Mouse (Mus musculus): Measurements from ENCODE around the gene Ddx49. TPM values are rescaled to one million over a fixed set of nuclear protein-coding genes. Genes with fewer than 3 reads are reported as not detected.
A peak's percentile ranks its signal among the peaks of the same experiment; 100 is the strongest.

Ddx49 gene
- polyA plus RNA-seq, 1 experiment from 2014 or later: 45.8 TPM

DNA sequence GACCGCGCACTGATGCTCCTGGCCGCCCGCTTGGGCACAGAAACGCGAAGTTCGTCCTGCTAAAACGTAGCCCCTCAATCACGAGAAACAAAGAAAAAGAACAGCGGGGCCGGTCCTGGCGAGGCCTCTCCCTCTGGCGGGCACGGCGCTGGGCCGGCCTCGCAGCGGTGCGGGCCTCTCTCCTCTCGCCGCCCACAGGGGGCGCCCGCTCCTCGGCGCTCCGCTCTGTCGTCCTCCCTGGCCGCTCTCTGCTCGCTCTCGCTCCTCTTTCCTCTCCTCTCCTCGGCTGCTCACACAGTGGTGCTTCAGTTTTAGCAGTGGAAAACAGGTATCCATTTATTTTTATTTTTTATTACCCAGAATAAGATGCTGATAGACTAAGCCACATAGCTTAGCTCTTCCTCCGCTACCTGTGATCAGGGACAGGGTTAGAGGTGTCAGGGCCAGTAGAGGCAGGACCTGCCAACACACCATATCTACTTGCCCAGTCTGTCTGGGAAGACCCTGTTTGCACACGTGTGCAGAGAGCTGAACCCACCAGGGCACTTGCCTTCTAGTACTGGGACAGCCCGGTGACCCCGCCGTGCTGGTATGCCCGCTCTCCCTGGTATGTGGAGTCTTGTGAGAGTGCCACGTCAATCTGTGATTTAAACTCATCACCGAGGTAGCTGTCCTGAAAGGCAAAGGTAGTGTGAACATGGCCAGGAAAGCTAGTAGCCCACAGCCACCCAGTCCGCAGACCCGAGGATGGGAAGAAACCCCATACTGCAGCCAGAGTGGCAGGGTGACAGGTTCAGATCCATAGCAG, 30.0 kb upstream of the Ddx49 start:
- Histone ChIP-seq H3K27me3 (replicated peaks) (peaks cover 3% of the 10 kb centered on the region; the same call in 1 of the 2 replicates), H3K4me1 (replicated peaks) (peaks cover 14% of the 10 kb centered on the region), H3K9ac (no peak overlapping the region), H3K27ac (no peak overlapping the region), H3K9me3 (no peaks in the 10 kb centered on the region), H3K4me3 (replicated peaks) (no peak overlapping the region), H3K36me3 (peaks cover 59% of the 10 kb centered on the region), H3K4me2 (replicated peaks) (no peak overlapping the region)
- WGBS: 30% methylated on average over 41 of the region's 41 CpGs
- peak; percentile 84 for ATAC-seq

DNA sequence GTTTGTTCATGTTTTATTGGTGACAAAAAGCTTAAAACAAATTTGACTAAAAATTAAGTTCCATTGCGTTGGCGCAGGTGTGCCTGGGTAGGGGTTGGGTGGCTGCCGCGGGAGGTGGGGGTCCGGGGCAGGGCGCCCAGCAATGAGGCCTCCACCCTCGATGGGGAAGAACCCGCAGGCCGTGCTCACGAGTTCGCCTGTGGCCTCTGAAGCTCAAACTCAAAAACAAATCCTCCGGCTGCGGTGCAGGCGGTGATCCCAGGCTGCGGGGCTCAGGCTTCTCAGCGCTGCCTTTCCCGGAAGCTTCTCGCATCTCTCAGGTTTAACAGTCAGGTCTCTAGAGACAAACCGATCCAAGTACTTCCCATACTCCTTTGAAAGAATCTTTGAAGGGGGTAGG, 29.2 kb upstream of the Ddx49 start:
- Histone ChIP-seq H3K4me2 (replicated peaks) (no peak overlapping the region), H3K4me1 (replicated peaks) (peaks cover 14% of the 10 kb centered on the region), H3K36me3 (peaks cover 51% of the 10 kb centered on the region), H3K27me3 (replicated peaks) (peaks cover 3% of the 10 kb centered on the region; the same call in 1 of the 2 replicates), H3K4me3 (replicated peaks) (no peak overlapping the region), H3K9ac (no peak overlapping the region), H3K27ac (no peak overlapping the region), H3K9me3 (no peaks in the 10 kb centered on the region)
- no peak for ATAC-seq
- 79% methylated on average over 19 of the region's 19 CpGs for WGBS

DNA sequence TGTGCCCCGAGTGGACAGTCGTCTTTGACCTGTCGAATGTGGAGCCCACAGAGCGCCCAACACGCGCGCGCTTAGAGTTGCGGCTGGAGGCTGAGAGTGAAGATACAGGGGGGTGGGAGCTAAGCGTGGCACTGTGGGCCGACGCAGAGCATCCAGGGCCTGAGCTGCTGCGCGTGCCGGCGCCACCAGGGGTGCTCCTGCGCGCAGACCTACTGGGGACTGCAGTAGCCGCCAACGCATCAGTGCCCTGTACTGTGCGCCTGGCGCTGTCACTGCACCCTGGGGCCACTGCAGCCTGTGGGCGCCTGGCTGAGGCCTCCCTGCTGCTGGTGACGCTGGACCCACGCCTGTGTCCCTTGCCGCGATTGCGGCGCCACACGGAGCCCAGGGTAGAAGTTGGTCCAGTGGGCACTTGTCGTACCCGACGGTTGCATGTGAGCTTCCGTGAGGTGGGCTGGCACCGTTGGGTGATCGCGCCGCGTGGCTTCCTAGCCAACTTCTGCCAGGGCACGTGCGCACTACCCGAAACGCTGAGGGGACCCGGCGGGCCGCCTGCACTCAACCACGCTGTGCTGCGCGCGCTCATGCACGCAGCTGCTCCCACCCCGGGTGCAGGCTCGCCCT, 28.6 kb upstream of the Ddx49 start:
- Histone ChIP-seq H3K4me3 (replicated peaks) (0 out of 2 replicates have a peak overlapping the region, but pooled peaks have one; percentile 9), H3K27ac (no peak overlapping the region), H3K36me3 (peaks cover 45% of the 10 kb centered on the region), H3K4me1 (replicated peaks) (peaks cover 14% of the 10 kb centered on the region), H3K27me3 (replicated peaks) (peaks cover 3% of the 10 kb centered on the region; the same call in 1 of the 2 replicates), H3K4me2 (replicated peaks) (peak overlapping the region; percentile 39), H3K9ac (no peak overlapping the region), H3K9me3 (no peaks in the 10 kb centered on the region)
- peak; percentile 69 for ATAC-seq
- WGBS: 47% methylated on average over 53 of the region's 53 CpGs

DNA sequence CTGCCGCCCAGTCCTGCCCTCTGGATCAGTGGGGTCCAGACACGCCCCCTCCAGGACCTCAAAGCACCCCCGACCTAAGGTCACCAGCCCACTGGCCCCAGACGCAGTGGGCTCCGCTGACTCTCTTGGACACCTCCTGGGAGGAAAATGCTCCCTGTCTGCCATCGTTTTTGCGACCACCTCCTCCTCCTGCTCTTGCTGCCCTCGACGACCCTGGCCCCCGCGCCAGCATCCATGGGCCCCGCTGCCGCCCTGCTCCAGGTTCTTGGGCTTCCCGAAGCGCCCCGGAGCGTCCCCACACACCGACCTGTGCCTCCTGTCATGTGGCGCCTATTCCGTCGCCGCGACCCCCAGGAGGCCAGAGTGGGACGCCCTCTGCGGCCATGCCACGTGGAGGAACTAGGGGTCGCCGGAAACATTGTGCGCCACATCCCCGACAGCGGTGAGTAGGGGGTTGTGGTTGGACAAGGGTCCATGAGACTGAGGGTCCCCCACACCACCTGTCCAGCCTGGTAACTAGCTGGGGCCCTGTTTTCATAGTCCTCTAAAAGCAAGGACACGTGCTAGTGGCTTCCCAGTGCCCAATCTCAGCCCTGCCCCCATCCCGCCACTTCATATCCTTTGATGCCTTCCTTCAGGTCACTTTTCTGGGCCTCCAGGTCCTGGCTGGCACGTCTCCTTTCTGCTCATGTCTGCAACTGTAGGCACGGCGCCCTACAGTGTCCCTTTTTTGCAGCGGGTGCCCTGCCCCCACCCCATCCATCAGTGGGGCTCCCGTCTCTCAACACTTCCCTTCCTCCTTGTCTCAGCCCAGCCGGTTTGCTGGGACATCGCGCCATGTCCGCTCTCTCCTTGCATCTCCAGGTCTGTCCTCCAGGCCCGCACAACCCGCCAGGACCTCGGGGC, 27.8 kb upstream of the Ddx49 start:
- peaks cover 37% of the 10 kb centered on the region for H3K36me3 ChIP-seq
- H3K4me3 ChIP-seq (replicated peaks): 0 out of 2 replicates have a peak overlapping the region, but pooled peaks have one; percentile 10
- no peak overlapping the region for H3K27ac ChIP-seq
- H3K9me3 ChIP-seq: no peaks in the 10 kb centered on the region
- peaks cover 3% of the 10 kb centered on the region; the same call in 1 of the 2 replicates for H3K27me3 ChIP-seq (replicated peaks)
- WGBS: 20% methylated on average over 45 of the region's 45 CpGs
- ATAC-seq: peak; percentile 12
- no peak overlapping the region for H3K9ac ChIP-seq
- peaks cover 14% of the 10 kb centered on the region for H3K4me1 ChIP-seq (replicated peaks)
- H3K4me2 ChIP-seq (replicated peaks): peak overlapping the region; percentile 39

DNA sequence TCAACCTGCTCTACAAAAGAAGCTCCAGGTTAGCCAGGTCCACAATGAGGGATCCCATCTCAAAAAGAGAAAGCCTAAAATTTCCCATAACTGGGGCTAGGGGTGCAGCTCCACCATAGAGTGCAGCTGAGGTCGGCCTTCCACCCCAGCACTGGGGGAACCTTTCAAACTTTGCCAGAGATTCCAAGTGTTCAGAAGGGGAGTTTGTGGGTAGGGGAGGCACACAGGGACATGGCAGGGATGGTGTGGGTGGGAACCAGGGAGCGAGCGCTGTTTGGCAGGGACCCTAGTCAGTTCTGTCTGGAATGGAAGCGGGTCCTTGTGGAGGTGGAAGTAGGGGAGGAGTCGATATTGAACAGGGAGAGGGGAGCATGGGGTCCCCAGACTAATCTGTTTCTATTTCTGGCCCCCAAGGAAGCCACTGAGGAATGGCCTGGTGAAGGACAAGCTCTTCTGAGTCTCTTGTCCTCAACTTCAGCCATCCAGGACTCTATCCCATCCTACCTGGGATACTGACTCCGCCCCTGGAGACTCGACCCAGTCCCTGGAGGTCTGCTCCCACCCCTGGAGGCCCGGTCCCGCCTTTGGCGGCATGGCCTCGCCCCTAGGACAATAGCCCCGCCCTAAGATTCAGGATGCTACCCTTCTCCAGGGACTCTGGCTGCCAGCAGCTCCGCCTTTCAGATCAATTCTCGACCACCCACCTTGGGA, 27.0 kb upstream of the Ddx49 start, which contains the start of gene Gdf1:
Gene Gdf1, plus strand, starts transcription at position 694 of the 711 bp plus-strand sequence.
- H3K4me2 ChIP-seq (replicated peaks): peak within 1 kb of the TSS; percentile 39
- H3K27ac ChIP-seq: no peak within 1 kb of the TSS
- peaks cover 3% of the 10 kb centered on the region; the same call in 1 of the 2 replicates for H3K27me3 ChIP-seq (replicated peaks)
- peaks cover 14% of the 10 kb centered on the region for H3K4me1 ChIP-seq (replicated peaks)
- H3K36me3 ChIP-seq: peaks cover 29% of the 10 kb centered on the region
- H3K9me3 ChIP-seq: no peaks in the 10 kb centered on the region
- no peak within 1 kb of the TSS for H3K9ac ChIP-seq
- ATAC-seq: peak; percentile 17; the same call in 1 of the 2 replicates
- 32% methylated on average over 14 of the region's 14 CpGs for WGBS
- H3K4me3 ChIP-seq (replicated peaks): 0 out of 2 replicates have a peak within 1 kb of the TSS, but pooled peaks have one; percentile 10

DNA sequence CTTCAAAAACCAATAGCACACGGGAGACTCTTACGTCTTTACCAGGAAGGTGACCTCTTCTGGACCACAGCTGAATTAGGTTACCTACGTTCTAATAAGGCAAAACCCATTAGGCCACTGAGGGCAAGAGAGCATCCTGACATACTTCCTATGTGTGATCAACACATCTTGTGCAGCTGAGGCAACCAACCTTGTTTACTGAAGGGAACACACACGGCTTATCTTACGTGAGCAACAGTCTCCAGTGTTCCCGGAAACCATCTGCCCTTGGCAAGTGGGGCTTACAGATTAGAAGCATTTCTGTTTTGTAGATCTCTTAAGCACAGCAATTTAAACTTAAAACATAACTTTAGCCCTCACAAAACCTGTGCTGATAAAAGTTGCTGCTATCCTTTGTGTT, 25.2 kb upstream of the Ddx49 start:
- Histone ChIP-seq H3K9me3 (no peaks in the 10 kb centered on the region), H3K4me3 (replicated peaks) (no peak overlapping the region), H3K27ac (no peak overlapping the region), H3K4me1 (replicated peaks) (peaks cover 14% of the 10 kb centered on the region), H3K9ac (no peak overlapping the region), H3K36me3 (peaks cover 11% of the 10 kb centered on the region), H3K4me2 (replicated peaks) (no peak overlapping the region), H3K27me3 (replicated peaks) (peaks cover 3% of the 10 kb centered on the region; the same call in 1 of the 2 replicates)
- ATAC-seq: no peak
- 85% methylated on average over 6 of the region's 6 CpGs for WGBS

DNA sequence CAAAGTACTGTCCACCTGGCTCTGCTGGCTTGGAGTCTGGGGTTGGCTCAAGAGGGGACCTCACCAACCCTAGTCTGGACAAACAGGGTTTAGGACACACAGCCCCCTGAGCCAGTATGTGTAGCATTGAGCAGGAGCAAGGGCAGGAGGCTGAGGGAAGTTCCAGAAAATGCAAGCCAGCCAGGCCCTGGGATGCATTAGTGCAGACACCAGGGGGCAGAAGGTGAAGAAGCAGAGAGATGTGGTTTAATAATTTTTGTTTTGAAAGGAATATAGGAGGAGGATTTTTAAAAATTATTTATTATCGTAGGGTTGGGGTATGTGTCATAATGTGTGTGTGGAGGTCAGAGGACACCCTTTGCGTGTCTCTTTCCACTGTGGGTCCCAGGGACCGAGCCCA, 21.4 kb upstream of the Ddx49 start:
- no peaks in the 10 kb centered on the region for H3K36me3 ChIP-seq
- no peaks in the 10 kb centered on the region for H3K9me3 ChIP-seq
- H3K27me3 ChIP-seq (replicated peaks): no peaks in the 10 kb centered on the region
- H3K27ac ChIP-seq: no peak overlapping the region
- H3K4me3 ChIP-seq (replicated peaks): no peak overlapping the region
- no peak overlapping the region for H3K4me2 ChIP-seq (replicated peaks)
- no peak overlapping the region for H3K9ac ChIP-seq
- 91% methylated on average over 3 of the region's 3 CpGs for WGBS
- ATAC-seq: no peak
- H3K4me1 ChIP-seq (replicated peaks): no peaks in the 10 kb centered on the region

DNA sequence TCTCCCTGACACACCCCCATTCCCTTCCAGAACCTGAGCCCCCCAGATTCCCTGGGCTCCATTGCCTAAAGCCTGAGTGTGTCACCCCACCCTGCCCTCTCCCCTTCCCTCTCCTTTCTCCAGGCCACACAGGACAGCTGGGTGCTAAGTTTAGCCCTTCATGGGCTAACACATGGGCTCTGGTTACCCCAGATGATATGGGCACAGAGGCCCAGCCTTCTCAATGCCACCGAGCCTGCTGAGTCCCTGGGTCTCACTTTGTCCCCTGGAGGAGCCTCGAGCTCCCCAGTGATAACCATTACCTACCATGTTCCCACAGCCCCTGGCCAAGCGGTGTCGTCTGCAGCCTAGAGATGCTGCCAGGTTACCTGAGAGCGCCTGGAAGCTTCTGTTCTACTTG, 15.6 kb upstream of the Ddx49 start:
- Histone ChIP-seq H3K4me3 (replicated peaks) (no peak overlapping the region), H3K36me3 (peaks cover 7% of the 10 kb centered on the region), H3K27ac (no peak overlapping the region), H3K27me3 (replicated peaks) (no peaks in the 10 kb centered on the region), H3K9ac (no peak overlapping the region), H3K4me2 (replicated peaks) (no peak overlapping the region), H3K4me1 (replicated peaks) (peaks cover 25% of the 10 kb centered on the region), H3K9me3 (no peaks in the 10 kb centered on the region)
- WGBS: 84% methylated on average over 5 of the region's 5 CpGs
- no peak for ATAC-seq

DNA sequence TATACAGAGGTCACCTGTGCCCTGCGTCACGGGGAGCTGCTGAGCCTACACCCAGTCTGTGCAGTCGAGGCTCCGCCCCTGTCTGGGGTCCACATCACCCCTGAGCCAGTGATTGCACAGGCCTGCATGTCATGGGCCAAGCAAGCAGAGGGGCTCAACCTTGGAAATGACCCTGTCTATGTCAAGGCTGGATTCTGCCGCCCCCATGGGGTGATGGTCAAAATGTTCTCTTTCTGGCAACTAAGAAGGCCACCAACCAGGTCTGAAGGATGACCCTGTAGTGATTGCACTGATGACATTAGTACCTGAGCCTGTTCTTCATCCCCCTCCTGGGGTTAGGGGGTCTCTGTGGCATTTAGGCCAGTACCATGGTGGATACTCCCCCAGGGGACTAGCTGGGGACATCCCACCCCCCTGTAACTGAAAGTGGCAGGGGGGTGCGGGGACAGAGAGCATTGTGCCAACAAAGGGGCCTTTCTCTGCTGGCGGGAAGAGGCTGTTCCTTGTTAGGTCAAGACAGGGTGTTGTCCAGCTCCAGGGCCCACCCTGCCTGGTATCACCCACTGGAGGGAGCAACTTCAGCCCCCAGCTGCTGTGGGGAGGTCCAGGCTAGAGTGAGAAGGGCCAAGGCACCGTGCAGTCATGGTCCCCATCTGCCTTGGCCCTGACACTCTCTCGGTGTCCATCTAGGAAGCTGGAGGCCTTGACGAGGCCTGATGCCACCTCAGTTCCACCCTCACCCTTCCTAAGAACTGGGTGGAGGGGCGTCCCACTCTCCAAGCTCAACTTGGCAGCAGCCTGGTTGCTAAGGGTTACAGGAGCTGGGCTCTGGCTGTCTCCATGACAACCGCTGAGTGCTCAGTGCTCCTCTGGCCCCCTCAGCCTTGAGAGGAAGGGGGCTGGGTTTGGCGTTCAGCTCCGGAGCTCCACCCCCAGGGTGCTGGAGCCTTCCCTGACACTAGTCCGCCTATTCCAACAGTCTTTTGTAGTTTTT, 14.5 kb upstream of the Ddx49 start:
- no peaks in the 10 kb centered on the region for H3K9me3 ChIP-seq
- ATAC-seq: peak; percentile 76
- WGBS: 13% methylated on average over 15 of the region's 15 CpGs
- H3K4me3 ChIP-seq (replicated peaks): peak overlapping the region; percentile 58
- peak overlapping the region; percentile 93 for H3K4me2 ChIP-seq (replicated peaks)
- peaks cover 12% of the 10 kb centered on the region for H3K36me3 ChIP-seq
- H3K27me3 ChIP-seq (replicated peaks): no peaks in the 10 kb centered on the region
- 0 out of 2 replicates have a peak overlapping the region, but pooled peaks have one; percentile 14 for H3K27ac ChIP-seq
- H3K9ac ChIP-seq: no peak overlapping the region
- H3K4me1 ChIP-seq (replicated peaks): peaks cover 25% of the 10 kb centered on the region

DNA sequence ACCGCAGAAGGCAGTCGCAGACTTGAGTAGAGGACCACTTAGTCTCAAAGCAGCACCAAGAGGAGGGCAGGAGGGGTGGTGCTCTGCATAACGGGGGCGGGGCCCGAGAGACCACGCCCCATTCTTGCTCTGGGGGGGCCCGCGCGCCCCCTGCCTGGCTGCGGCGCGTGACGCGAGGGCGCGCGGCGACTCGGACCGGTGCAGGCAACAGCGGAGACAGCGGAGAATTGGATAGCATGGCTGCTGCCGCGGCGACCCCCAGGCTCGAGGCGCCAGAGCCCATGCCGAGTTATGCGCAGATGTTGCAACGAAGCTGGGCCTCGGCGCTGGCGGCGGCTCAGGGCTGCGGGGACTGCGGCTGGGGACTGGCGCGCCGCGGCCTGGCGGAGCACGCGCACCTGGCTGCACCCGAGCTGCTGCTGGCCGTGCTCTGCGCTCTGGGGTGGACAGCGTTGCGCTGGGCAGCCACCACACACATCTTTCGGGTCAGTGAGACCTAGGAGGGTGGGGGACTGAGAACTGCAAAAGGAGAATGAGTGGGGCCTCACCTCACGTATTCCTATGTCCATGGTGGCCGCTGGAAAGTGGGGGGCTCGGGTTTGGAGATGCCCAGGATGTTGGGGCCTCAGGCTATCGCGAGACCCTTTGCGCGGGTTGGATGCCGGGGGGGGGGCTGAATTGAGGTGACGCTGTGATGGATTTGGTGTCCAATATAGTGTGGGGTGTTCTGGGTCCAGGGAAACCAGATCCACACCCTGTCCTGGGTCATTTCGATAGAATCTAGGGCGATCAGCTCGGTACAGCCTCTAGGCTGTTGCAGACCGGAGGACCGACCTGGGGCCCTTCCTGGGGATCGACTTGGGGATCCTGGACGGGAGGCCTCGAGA, 13.6 kb upstream of the Ddx49 start, which contains the start of gene Cers1:
Gene Cers1, plus strand, starts transcription at position 152 of the 887 bp plus-strand sequence.
- no peaks in the 10 kb centered on the region for H3K9me3 ChIP-seq
- H3K9ac ChIP-seq: peak within 1 kb of the TSS; percentile 50
- peak; percentile 68 for ATAC-seq
- peak within 1 kb of the TSS; percentile 93 for H3K4me2 ChIP-seq (replicated peaks)
- peaks cover 20% of the 10 kb centered on the region for H3K36me3 ChIP-seq
- peak within 1 kb of the TSS; percentile 58 for H3K4me3 ChIP-seq (replicated peaks)
- H3K27ac ChIP-seq: peak within 1 kb of the TSS; percentile 74
- 2% methylated on average over 66 of the region's 66 CpGs for WGBS
- H3K4me1 ChIP-seq (replicated peaks): peaks cover 25% of the 10 kb centered on the region
- no peaks in the 10 kb centered on the region for H3K27me3 ChIP-seq (replicated peaks)
